Mouse (Mus musculus) midbrain, embryonic 11.5 days (tissue): ENCODE results near the gene AY761185. TPM values are rescaled to one million over a fixed set of nuclear protein-coding genes. Genes with fewer than 3 reads are reported as not detected.
"Not testable (repeated sequence)": the region's sequence is repeated elsewhere in the genome, so short reads cannot be mapped to it uniquely, and the experiment has no call there.

Experiments used
- ATAC-seq: fragments of 200-750 bp; cut with Nextera tagmentation; 2 replicates; pipeline ENCODE4 v1.8.0; 2017; ENCODE audit warnings: moderate TSS enrichment, moderate library complexity; ENCODE audit not compliant: low FRiP score
- DNase-seq: peaks from one replicate; pipeline ENCODE4 v3.0.0; 2015; ENCODE audit warnings: low spot score; ENCODE audit errors: missing footprints
- H3K27ac ChIP-seq: fragments of 300-500 bp; sonication (generic); 2 replicates; pipeline ENCODE4 v1.5.1; 2014; ENCODE audit warnings: low read depth, low read length
- H3K27me3 ChIP-seq: fragments of 300-500 bp; sonication (generic); 2 replicates; pipeline ENCODE4 v1.6.1; 2014; ENCODE audit warnings: mild to moderate bottlenecking, low read length, moderate library complexity, mixed read lengths; ENCODE audit not compliant: control insufficient read depth, insufficient read depth
- H3K36me3 ChIP-seq: fragments of 300-500 bp; sonication (generic); 2 replicates; pipeline ENCODE4 v1.6.1; 2014; ENCODE audit warnings: mild to moderate bottlenecking, low read length, moderate library complexity, mixed read lengths; ENCODE audit not compliant: control insufficient read depth, insufficient read depth
- H3K4me1 ChIP-seq: fragments of 300-500 bp; sonication (generic); 2 replicates; pipeline ENCODE4 v1.6.1; 2014; ENCODE audit warnings: low read length; ENCODE audit not compliant: control insufficient read depth, insufficient read depth
- H3K4me2 ChIP-seq: fragments of 300-500 bp; sonication (generic); 2 replicates; pipeline ENCODE4 v1.6.1; 2014; ENCODE audit warnings: mild to moderate bottlenecking, moderate library complexity
- H3K4me3 ChIP-seq: fragments of 300-500 bp; sonication (generic); 2 replicates; pipeline ENCODE4 v1.5.1; 2014; ENCODE audit warnings: low read depth, low read length
- H3K9ac ChIP-seq: fragments of 300-500 bp; sonication (generic); 2 replicates; pipeline ENCODE4 v1.6.1; 2014; ENCODE audit warnings: low read length
- H3K9me3 ChIP-seq: fragments of 300-500 bp; sonication (generic); 2 replicates; pipeline ENCODE4 v1.6.1; 2016; ENCODE audit warnings: low read length; ENCODE audit not compliant: control insufficient read depth
- WGBS: fragments of 180-500 bp; shearing (Covaris S2); extraction: QIAGEN DNeasy Blood & Tissue Kit; methylation state at CpG from one replicate; pipeline ENCODE4 v1.1.7; 2014; 5-methylcytosine and 5-hydroxymethylcytosine counted together
- polyA plus RNA-seq: library from polyadenylated mRNA; unstranded; fragments of >200 nt; fragmentation: Nextera tagmentation; extraction: Ambion mirVana; gene quantifications from 2 replicates; pipeline ENCODE4 v1.2.1, GENCODE M21; 2014

The AY761185 gene
- polyA plus RNA-seq = not detected in 2 replicates

- no peak for ATAC-seq
- no peaks in the 10 kb centered on the region for H3K27me3 ChIP-seq
Measured at GRCm38 (mm10) chr8:20944610-20945009, at the start of gene AY761185. Gene AY761185 (minus strand): TSS chr8:20944710.

GRCm38 (mm10) chr8:20994042-20994441 lies 49.5 kb upstream of the AY761185 start:
- not testable (repeated sequence) for H3K9ac ChIP-seq, H3K36me3 ChIP-seq, H3K27me3 ChIP-seq, H3K4me1 ChIP-seq, H3K4me3 ChIP-seq, H3K4me2 ChIP-seq, H3K27ac ChIP-seq, ATAC-seq, DNase-seq, H3K9me3 ChIP-seq

More at GRCm38 (mm10) chr8:20944610-20945009, at the start of gene AY761185:
- H3K4me3 ChIP-seq = no peak within 1 kb of the TSS
- no peak within 1 kb of the TSS for H3K4me2 ChIP-seq
- no peak within 1 kb of the TSS for H3K27ac ChIP-seq
- peaks cover 5% of the 10 kb centered on the region for H3K9me3 ChIP-seq
- DNase-seq = no peak
- H3K9ac ChIP-seq = no peak within 1 kb of the TSS
- H3K36me3 ChIP-seq = no peaks in the 10 kb centered on the region
- 76% methylated on average over 3 of the region's 3 CpGs for whole genome bisulfite sequencing
- no peaks in the 10 kb centered on the region for H3K4me1 ChIP-seq

GRCm38 (mm10) chr8:20979846-20980245 lies 35.3 kb upstream of the AY761185 start:
- ATAC-seq (no peak), DNase-seq (no peak)
- Histone ChIP-seq H3K4me1 (no peaks in the 10 kb centered on the region), H3K27me3 (no peaks in the 10 kb centered on the region), H3K4me3 (no peak overlapping the region), H3K27ac (no peak overlapping the region), H3K9me3 (peaks cover 3% of the 10 kb centered on the region; the same call in 1 of the 2 replicates), H3K9ac (no peak overlapping the region), H3K36me3 (no peaks in the 10 kb centered on the region), H3K4me2 (no peak overlapping the region)
- WGBS = 48% methylated on average over 1 of the region's 1 CpGs

GRCm38 (mm10) chr8:20964531-20964930 lies 20.0 kb upstream of the AY761185 start:
- DNase-seq = no peak
- Histone ChIP-seq H3K4me3 (no peak overlapping the region), H3K9me3 (peaks cover 3% of the 10 kb centered on the region; the same call in 1 of the 2 replicates), H3K9ac (no peak overlapping the region), H3K27ac (no peak overlapping the region), H3K36me3 (no peaks in the 10 kb centered on the region), H3K4me2 (no peak overlapping the region), H3K27me3 (no peaks in the 10 kb centered on the region), H3K4me1 (no peaks in the 10 kb centered on the region)
- ATAC-seq = no peak
- WGBS = 86% methylated on average over 2 of the region's 2 CpGs

GRCm38 (mm10) chr8:20921971-20922370 lies 22.5 kb downstream of the AY761185 start, which contains the start of gene Gm6040:
Gene Gm6040 (minus strand): TSS chr8:20922071.
- DNase-seq = no peak
- Histone ChIP-seq H3K4me3 (no peak within 1 kb of the TSS), H3K4me2 (no peak within 1 kb of the TSS), H3K9me3 (peaks cover 23% of the 10 kb centered on the region; the same call in 1 of the 2 replicates), H3K36me3 (no peaks in the 10 kb centered on the region), H3K4me1 (no peaks in the 10 kb centered on the region), H3K27me3 (no peaks in the 10 kb centered on the region), H3K9ac (no peak within 1 kb of the TSS), H3K27ac (no peak within 1 kb of the TSS)
- no peak for ATAC-seq
- WGBS = 79% methylated on average over 3 of the region's 3 CpGs

GRCm38 (mm10) chr8:20912288-20912687 lies 32.2 kb downstream of the AY761185 start:
- H3K4me1 ChIP-seq = no peaks in the 10 kb centered on the region
- H3K27ac ChIP-seq = no peak overlapping the region
- H3K36me3 ChIP-seq = no peaks in the 10 kb centered on the region
- H3K27me3 ChIP-seq = no peaks in the 10 kb centered on the region
- ATAC-seq (no peak), DNase-seq (no peak)
- no peak overlapping the region for H3K9ac ChIP-seq
- H3K4me2 ChIP-seq = no peak overlapping the region
- WGBS = 80% methylated on average over 1 of the region's 1 CpGs
- no peak overlapping the region for H3K4me3 ChIP-seq
- peaks cover 4% of the 10 kb centered on the region; the same call in 1 of the 2 replicates for H3K9me3 ChIP-seq

- Histone ChIP-seq H3K27ac (no peak overlapping the region), H3K9me3 (peaks cover 9% of the 10 kb centered on the region; the same call in 1 of the 2 replicates), H3K4me1 (no peaks in the 10 kb centered on the region), H3K36me3 (no peaks in the 10 kb centered on the region), H3K4me2 (no peak overlapping the region), H3K27me3 (no peaks in the 10 kb centered on the region), H3K9ac (no peak overlapping the region), H3K4me3 (no peak overlapping the region)
- DNase-seq (no peak), ATAC-seq (no peak)
- 74% methylated on average over 2 of the region's 2 CpGs for WGBS
Measured at GRCm38 (mm10) chr8:20908256-20908655, 36.3 kb downstream of the AY761185 start.

GRCm38 (mm10) chr8:20907119-20907518 lies 37.4 kb downstream of the AY761185 start:
- WGBS = 85% methylated on average over 2 of the region's 2 CpGs
- DNase-seq (no peak), ATAC-seq (no peak)
- Histone ChIP-seq H3K4me2 (no peak overlapping the region), H3K27ac (no peak overlapping the region), H3K4me3 (no peak overlapping the region), H3K36me3 (no peaks in the 10 kb centered on the region), H3K4me1 (no peaks in the 10 kb centered on the region), H3K27me3 (no peaks in the 10 kb centered on the region), H3K9me3 (peaks cover 9% of the 10 kb centered on the region; the same call in 1 of the 2 replicates), H3K9ac (no peak overlapping the region)

- Histone ChIP-seq H3K27me3 (no peaks in the 10 kb centered on the region), H3K4me1 (no peaks in the 10 kb centered on the region), H3K4me3 (no peak within 1 kb of the TSS), H3K9ac (no peak within 1 kb of the TSS), H3K36me3 (no peaks in the 10 kb centered on the region), H3K4me2 (no peak within 1 kb of the TSS), H3K9me3 (peaks cover 17% of the 10 kb centered on the region; the same call in 1 of the 2 replicates), H3K27ac (no peak within 1 kb of the TSS)
- ATAC-seq = no peak
- 51% methylated on average over 2 of the region's 2 CpGs for WGBS
- no peak for DNase-seq
Measured at GRCm38 (mm10) chr8:20902527-20902926, 42.0 kb downstream of the AY761185 start, which contains the start of gene Gm15056. Gene Gm15056 (minus strand): TSS chr8:20902627.
